Mouse (Mus musculus): ENCODE measurements around the gene Cct4.

DNA sequence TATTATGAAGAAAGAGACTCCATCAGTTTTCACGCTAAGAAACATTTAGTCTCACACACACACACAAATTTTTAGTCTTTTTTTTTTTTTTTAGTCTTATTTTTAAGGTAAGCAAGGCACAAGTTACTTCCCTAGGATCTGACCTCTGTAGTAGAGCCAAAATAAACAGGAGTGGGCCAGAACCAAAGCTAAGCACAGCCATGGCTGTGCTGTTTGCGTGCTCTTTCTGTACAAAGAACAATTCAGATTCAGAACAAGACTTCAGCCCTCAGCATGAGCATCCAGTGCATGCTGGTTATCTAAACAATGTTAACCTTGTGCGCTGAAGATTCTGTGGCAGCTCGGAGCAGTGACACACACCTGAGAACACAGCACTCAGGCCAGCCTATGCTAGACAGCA is 25.9 kb upstream of the Cct4 start:
- TF ChIP-seq POLR2A (IDR thresholded peaks at IDR 0.05; ENCODE audit: borderline replicate concordance, low read depth, low read length) (no peak), CTCF (IDR thresholded peaks at IDR 0.05; ENCODE audit: low read depth, low read length) (no peak)
